Mouse (Mus musculus) myocyte (in vitro differentiated cells): ENCODE results near the gene Taf8. TPM values are rescaled to one million over a fixed set of nuclear protein-coding genes. Genes with fewer than 3 reads are reported as not detected.

Experiments
- H3K27me3 ChIP-seq: one replicate; pipeline ENCODE4 v1.6.1; 2011; ENCODE audit not compliant: control insufficient read depth, insufficient read depth, insufficient read length
- H3K36me3 ChIP-seq: one replicate; pipeline ENCODE4 v1.6.1; 2011; ENCODE audit not compliant: control insufficient read depth, insufficient read depth
- H3K4me2 ChIP-seq: one replicate; pipeline ENCODE4 v1.6.1; 2011; ENCODE audit warnings: low read depth, control low read depth
- H3K4me3 ChIP-seq: one replicate; pipeline ENCODE4 v1.5.1; 2011; ENCODE audit warnings: mild to moderate bottlenecking, control low read depth, moderate library complexity
- H3K79me2 ChIP-seq: one replicate; pipeline ENCODE4 v1.6.1; 2011; ENCODE audit not compliant: control insufficient read depth, insufficient read depth
- H3ac ChIP-seq: one replicate; pipeline ENCODE4 v1.6.1; 2011; ENCODE audit not compliant: control insufficient read depth, insufficient read length
- CEBPB ChIP-seq: IDR thresholded peaks from 2 replicates; pipeline ENCODE4 v1.6.1; 2011; ENCODE audit warnings: mild to moderate bottlenecking, moderate library complexity; ENCODE audit not compliant: poor library complexity, insufficient read depth, severe bottlenecking
- E2F4 ChIP-seq: IDR thresholded peaks from one replicate; pipeline ENCODE4 v1.6.1; 2011; ENCODE audit warnings: mild to moderate bottlenecking, control low read depth, moderate library complexity; ENCODE audit not compliant: insufficient read depth
- MAX ChIP-seq: IDR thresholded peaks from one replicate; pipeline ENCODE4 v1.6.1; 2011; ENCODE audit warnings: low read depth, mild to moderate bottlenecking, control low read depth
- MYOD1 ChIP-seq, 3 experiments: IDR thresholded peaks; one replicate each; pipeline ENCODE4 v1.6.1; 2011; ENCODE audit warnings: control low read depth in 2 of 3, low read depth in 2 of 3, mild to moderate bottlenecking in 2 of 3, moderate library complexity in 1 of 3; ENCODE audit not compliant: insufficient read length in 2 of 3, control insufficient read depth in 1 of 3
- MYOG ChIP-seq, 3 experiments: IDR thresholded peaks; one replicate each; pipeline ENCODE4 v1.6.1; 2011; ENCODE audit warnings: control low read depth in 2 of 3, low read depth in 2 of 3, mild to moderate bottlenecking in 2 of 3; ENCODE audit not compliant: insufficient read length in 2 of 3, control insufficient read depth in 1 of 3, insufficient read depth in 1 of 3
- POLR2A ChIP-seq: IDR thresholded peaks from one replicate; pipeline ENCODE4 v1.6.1; 2011; ENCODE audit warnings: low read depth, mild to moderate bottlenecking, control low read depth, moderate library complexity; ENCODE audit not compliant: insufficient read length
- POLR2AphosphoS2 ChIP-seq: IDR thresholded peaks from one replicate; pipeline ENCODE4 v1.6.1; 2011; ENCODE audit warnings: low read depth, control low read depth; ENCODE audit not compliant: insufficient read length
- REST ChIP-seq: IDR thresholded peaks from one replicate; pipeline ENCODE4 v1.6.1; 2011; ENCODE audit warnings: mild to moderate bottlenecking, control low read depth, moderate library complexity; ENCODE audit not compliant: insufficient read depth, insufficient read length
- SRF ChIP-seq: IDR thresholded peaks from one replicate; pipeline ENCODE4 v1.6.1; 2011; ENCODE audit warnings: low read depth; ENCODE audit not compliant: control insufficient read depth, insufficient read length
- TCF12 ChIP-seq: IDR thresholded peaks from one replicate; pipeline ENCODE4 v1.6.1; 2011; ENCODE audit warnings: mild to moderate bottlenecking, control low read depth; ENCODE audit not compliant: poor library complexity, insufficient read depth, severe bottlenecking
- TCF3 ChIP-seq: IDR thresholded peaks from one replicate; pipeline ENCODE4 v1.6.1; 2011; ENCODE audit warnings: low read depth, control low read depth; ENCODE audit not compliant: insufficient read length
- USF1 ChIP-seq: IDR thresholded peaks from one replicate; pipeline ENCODE4 v1.6.1; 2011; ENCODE audit warnings: low read depth, mild to moderate bottlenecking, control low read depth, moderate library complexity
- polyA plus RNA-seq: library from polyadenylated mRNA; unstranded; fragments of >200 nt; fragmentation: generic; extraction: Trizol; gene quantifications from one replicate; pipeline ENCODE4 v1.2.1, GENCODE M21; 2012; ENCODE audit warnings: missing spikeins

The Taf8 gene
- polyA plus RNA-seq, 1 experiment, result 13.4 TPM

DNA sequence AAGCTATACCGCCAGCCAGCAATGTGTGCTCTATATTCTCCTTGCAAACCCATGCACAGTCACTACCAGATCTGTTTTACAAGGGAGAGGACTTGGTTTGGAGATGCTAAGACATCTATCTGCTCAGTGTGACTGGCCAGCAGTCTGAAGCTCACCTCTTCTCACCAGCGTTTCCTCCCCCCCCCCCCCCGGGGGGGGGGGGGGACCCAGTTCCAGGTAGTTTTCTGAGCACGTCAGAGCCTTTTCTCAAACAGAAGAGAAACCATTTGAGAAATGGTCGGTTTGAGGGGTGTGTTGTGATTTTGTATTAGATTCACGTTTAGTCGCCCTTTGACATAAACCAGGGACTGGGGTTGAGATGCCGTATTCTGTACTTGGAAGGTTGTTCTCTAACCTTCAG is 22.0 kb upstream of the Taf8 start:
- H3K79me2 ChIP-seq, result no peaks in the 10 kb centered on the region
- no peak for TF ChIP-seq E2F4
- no peak for TF ChIP-seq CEBPB
- TF ChIP-seq REST, result no peak
- TF ChIP-seq MYOG (IDR thresholded peaks at IDR 0.05; ENCODE audit: control insufficient read depth in 1 of 3, insufficient read depth in 1 of 3, insufficient read length in 2 of 3, low read depth in 2 of 3), result no peak
- TF ChIP-seq SRF, result no peak
- no peak for TF ChIP-seq MYOD1 (IDR thresholded peaks at IDR 0.05; ENCODE audit: control insufficient read depth in 1 of 3, insufficient read length in 2 of 3, low read depth in 2 of 3)
- no peak for TF ChIP-seq USF1
- TF ChIP-seq POLR2A, result no peak
- TF ChIP-seq TCF3, result no peak
- TF ChIP-seq TCF12, result no peak
- no peak for TF ChIP-seq POLR2AphosphoS2
- no peak for TF ChIP-seq MAX
- H3K36me3 ChIP-seq, result no peaks in the 10 kb centered on the region
- H3K4me2 ChIP-seq, result peak overlapping the region; percentile 46
- no peak overlapping the region for H3ac ChIP-seq
- no peak overlapping the region for H3K4me3 ChIP-seq
- no peaks in the 10 kb centered on the region for H3K27me3 ChIP-seq

DNA sequence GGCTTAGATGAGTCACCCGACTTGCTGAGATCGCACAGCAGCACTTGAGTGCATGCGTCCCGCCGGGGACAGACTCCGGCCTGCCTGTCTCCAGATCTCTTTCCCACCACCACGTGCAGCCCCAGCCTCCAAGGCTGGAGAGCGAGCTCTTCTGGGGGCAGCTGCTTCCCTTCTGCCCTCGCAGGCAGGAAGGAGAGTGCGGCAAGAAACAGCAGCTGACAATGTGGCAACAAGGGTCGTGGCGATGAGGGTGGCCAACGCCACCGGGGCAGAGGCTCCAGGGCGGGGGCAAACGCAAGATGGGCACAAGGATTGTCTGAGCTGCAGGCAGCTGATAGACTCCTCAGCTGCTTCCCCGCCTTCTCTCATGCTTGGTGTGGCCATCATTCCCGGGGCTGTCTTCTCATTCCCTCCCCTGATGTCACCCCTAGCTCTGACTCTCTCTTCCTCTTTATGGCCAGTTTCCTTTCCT is 21.2 kb upstream of the Taf8 start:
- Histone ChIP-seq H3K4me3 (no peak overlapping the region), H3K79me2 (no peaks in the 10 kb centered on the region), H3ac (no peak overlapping the region), H3K27me3 (no peaks in the 10 kb centered on the region), H3K36me3 (no peaks in the 10 kb centered on the region), H3K4me2 (peak overlapping the region; percentile 76)
- TF ChIP-seq MYOG (IDR thresholded peaks at IDR 0.05; ENCODE audit: control insufficient read depth in 1 of 3, insufficient read depth in 1 of 3, insufficient read length in 2 of 3, low read depth in 2 of 3) (peak; percentile 77 to 100 (median 97)), TCF12 (peak; percentile 96), E2F4 (no peak), POLR2AphosphoS2 (peak; percentile 55), CEBPB (no peak), MYOD1 (IDR thresholded peaks at IDR 0.05; ENCODE audit: control insufficient read depth in 1 of 3, insufficient read length in 2 of 3, low read depth in 2 of 3) (peak in 2 of 3 experiments; percentile 97 to 99), REST (no peak), POLR2A (peak; percentile 53), TCF3 (peak; percentile 95), MAX (peak; percentile 74), USF1 (peak; percentile 31), SRF (no peak)

DNA sequence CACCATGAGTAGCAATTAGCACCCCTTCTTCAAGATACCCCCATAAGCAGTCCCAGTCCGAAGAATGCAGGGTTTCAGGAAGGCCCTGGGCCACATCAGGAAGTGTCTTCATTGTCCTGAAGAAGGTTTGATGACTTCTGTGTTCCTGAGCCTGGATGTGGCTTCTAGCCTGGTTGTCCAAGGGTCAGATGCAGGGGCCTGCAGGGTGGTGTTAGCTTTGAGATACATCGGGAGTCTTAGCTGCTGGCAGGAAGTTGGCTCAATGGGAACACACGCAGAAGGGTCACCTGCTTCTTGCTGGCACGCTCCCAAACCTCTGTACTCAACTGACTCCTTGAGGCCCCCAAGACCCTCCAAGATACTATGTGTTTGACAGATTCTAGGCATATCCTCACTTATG is 20.4 kb upstream of the Taf8 start:
- Histone ChIP-seq H3K4me3 (no peak overlapping the region), H3K36me3 (no peaks in the 10 kb centered on the region), H3K79me2 (no peaks in the 10 kb centered on the region), H3K4me2 (peak overlapping the region; percentile 76), H3ac (no peak overlapping the region), H3K27me3 (no peaks in the 10 kb centered on the region)
- TF ChIP-seq POLR2AphosphoS2 (no peak), MYOD1 (IDR thresholded peaks at IDR 0.05; ENCODE audit: control insufficient read depth in 1 of 3, insufficient read length in 2 of 3, low read depth in 2 of 3) (peak in 1 of 3 experiments; percentile 4)

DNA sequence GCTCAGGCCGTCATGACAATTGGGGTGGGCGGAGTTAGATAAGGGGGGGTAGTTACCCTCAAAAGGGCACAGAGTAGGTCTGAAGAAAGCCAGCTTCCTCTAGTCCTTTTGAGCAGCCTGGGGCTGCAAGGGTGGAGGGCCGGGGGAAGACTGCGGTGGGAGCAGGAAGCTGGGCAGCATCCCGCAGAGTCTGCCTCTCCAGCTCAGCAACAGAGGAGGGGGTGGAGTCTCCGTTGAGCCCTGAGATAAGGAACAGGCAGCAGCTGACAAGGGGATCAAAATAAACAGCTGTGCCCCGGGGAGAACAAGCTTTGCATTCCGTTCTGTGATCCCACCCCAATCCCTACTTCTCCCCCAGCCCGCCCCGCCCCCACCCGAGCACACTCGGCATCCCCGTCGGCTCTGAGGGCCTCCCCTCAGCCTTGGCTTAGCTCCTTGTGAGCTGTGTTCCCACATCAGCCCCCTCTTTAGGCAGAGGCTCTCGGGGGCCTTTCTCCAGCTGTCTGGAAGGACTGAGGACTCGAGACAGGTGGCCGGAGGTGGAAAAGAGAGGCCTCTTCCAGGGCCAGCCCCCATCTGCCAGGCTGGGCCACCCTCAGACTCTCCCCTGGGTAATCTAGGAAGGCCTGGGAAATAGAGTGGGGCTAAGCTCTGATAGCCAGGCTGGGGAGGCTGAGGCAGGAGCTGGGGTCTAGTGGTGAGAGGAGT is 19.6 kb upstream of the Taf8 start:
- Histone ChIP-seq H3ac (no peak overlapping the region), H3K4me2 (peak overlapping the region; percentile 76), H3K27me3 (no peaks in the 10 kb centered on the region), H3K4me3 (no peak overlapping the region), H3K79me2 (no peaks in the 10 kb centered on the region), H3K36me3 (no peaks in the 10 kb centered on the region)
- no peak for TF ChIP-seq E2F4
- no peak for TF ChIP-seq REST
- peak; percentile 82 to 87 (median 86) for TF ChIP-seq MYOD1 (IDR thresholded peaks at IDR 0.05; ENCODE audit: control insufficient read depth in 1 of 3, insufficient read length in 2 of 3, low read depth in 2 of 3)
- TF ChIP-seq CEBPB, result no peak
- TF ChIP-seq SRF, result no peak
- TF ChIP-seq POLR2A, result peak; percentile 43
- no peak for TF ChIP-seq MAX
- TF ChIP-seq MYOG (IDR thresholded peaks at IDR 0.05; ENCODE audit: control insufficient read depth in 1 of 3, insufficient read depth in 1 of 3, insufficient read length in 2 of 3, low read depth in 2 of 3), result peak; percentile 57 to 94 (median 80)
- no peak for TF ChIP-seq POLR2AphosphoS2
- peak; percentile 89 for TF ChIP-seq TCF12
- no peak for TF ChIP-seq USF1
- TF ChIP-seq TCF3, result peak; percentile 16

DNA sequence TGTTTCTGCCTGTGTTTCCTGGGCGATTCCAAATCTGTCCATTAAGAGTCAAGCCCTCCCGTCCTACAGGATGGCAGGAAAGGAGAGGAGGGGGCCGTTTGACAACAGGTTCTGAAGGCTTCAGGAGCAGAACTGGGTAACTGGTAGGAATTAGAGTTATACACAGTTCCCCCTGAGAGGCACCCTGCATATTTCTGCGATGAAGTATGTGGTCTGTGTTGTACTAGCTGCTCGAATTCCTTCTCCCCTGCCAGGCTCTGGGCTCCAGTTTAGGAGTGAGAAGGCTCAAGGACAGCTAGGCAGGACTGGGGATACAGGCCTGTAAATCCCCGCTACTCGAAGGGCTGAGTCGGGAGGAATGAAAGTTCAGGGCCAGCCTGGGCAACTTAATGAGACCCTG is 16.1 kb upstream of the Taf8 start:
- H3K36me3 ChIP-seq, result no peaks in the 10 kb centered on the region
- TF ChIP-seq E2F4 (no peak), POLR2AphosphoS2 (no peak), CEBPB (no peak)
- H3K27me3 ChIP-seq, result no peaks in the 10 kb centered on the region
- H3K4me3 ChIP-seq, result no peak overlapping the region
- H3ac ChIP-seq, result no peak overlapping the region
- no peak overlapping the region for H3K4me2 ChIP-seq
- H3K79me2 ChIP-seq, result no peaks in the 10 kb centered on the region
